Mouse (Mus musculus): ENCODE measurements around the gene Smarcd1.

DNA sequence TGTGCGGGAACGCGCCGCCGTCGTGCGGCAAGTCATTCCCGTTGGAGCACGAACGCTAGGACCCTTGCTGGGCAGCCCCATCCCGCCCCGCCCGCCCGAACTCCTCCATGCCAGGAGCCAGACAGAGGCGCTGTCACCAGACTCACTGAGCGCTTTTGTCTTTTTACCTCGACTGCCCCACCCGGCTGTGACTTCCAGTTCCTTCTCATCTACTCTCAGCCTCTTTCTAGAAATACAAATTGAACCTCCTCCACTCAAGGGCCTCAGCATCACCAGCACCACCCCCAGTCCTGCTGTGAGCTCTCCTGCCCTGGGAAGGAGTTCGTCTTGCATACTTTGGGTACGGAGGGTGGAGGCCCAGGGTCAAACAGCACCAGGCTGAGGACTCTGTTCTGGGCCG, 48.1 kb upstream of the Smarcd1 start:
- TF ChIP-seq CTCF (IDR thresholded peaks at IDR 0.05; ENCODE audit: borderline replicate concordance, insufficient read depth, low read length): no peak
- no peak for TF ChIP-seq POLR2A (IDR thresholded peaks at IDR 0.05; ENCODE audit: low read depth, low read length)

Measured in embryonic fibroblast, embryonic 13.5 days (primary cell).